Mouse (Mus musculus) CD4-positive, CD25-positive, alpha-beta regulatory T cell, adult 2 months (primary cell): ENCODE measurements around the gene Nkpd1.

Experiments used
- DNase-seq: peaks from one replicate; pipeline ENCODE4 v3.0.0-alpha.2; 2012; ENCODE audit warnings: low read depth, low spot score

The Nkpd1 gene

DNA sequence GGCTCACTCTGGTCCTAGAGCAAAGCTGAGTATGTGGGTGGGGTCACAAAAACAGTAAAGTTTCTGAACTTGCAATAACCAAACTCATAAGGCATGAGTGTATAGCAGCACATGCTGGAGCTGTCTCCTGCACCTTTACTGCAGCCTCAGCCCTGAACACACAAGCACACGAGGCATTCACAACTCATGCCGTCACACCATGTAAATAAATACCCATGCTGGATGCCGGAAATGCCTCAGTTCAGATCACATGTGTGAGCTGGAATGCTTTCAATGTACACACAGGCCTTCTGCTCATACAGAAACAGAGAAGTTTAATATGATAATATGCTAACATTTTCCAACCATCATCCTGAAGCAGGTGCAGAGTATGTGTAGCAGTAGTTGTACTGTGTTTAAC is 28.4 kb downstream of the Nkpd1 start:
- DNase-seq: no peak

DNA sequence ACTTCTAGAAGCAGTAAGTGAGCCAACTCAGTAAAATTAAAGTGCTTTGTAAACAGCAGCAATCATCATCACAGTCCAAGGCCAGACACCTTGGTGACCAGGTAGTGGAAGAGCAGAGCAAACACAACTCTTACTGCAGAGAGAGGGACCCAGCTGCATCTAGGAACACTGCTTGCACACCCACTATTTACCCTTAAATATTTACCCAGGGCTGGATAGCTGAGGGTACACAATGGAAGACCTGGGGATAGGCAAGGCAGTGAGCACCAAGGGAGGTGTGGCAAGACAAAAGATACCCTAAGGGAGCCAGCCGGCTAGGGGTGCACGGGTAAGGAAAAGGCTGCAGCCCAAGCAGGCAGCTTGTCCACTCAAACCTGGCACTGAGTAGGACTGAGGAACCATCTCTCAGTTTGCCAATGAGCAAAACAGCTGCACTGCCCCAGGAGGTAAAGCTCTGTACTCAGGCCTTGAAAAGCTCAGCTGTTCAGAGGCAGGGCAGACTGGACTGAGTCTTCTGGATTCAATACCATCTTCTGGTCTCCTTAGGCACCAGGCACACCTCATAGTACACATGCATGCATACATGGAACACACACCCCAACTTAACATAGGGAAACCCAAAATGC is 29.8 kb downstream of the Nkpd1 start:
- DNase-seq: no peak

DNA sequence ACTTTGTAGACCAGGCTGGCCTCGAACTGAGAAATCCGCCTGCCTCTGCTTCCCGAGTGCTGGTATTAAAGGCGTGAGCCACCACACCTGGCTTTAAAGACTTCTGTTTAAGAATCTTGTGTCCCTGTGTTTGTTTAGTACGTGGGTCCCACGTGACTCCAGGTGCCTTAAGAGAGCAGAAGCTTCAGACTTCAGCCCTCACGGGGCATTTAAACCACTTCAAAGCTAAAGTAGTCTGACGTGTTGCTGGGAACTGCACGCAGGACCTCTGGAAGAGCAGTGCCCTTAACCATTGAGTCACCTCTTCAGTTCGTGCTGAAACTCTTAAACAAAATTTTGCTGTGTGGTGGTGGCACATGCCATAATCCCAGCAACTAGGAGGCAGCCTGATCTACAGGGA is 31.8 kb downstream of the Nkpd1 start:
- DNase-seq: no peak

DNA sequence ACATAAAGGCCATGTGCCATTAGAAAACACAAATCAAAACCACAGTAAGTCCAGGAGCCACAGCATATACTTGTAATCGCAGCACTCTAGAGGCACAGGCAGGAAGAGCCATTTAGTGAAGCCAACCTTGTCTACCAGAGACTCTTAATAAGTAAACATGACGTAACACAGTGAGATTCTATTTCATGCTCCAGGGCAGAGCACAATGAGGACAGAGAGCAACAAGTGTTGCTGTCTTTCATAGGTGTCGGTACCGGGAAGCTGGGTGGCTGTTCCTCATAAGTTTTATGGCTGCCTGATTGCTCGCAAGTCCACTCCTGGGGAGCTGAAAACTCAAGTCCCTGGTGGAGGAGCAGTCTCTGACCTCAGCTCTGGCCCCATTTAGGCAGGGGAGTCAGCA is 34.0 kb downstream of the Nkpd1 start:
- no peak for DNase-seq

DNA sequence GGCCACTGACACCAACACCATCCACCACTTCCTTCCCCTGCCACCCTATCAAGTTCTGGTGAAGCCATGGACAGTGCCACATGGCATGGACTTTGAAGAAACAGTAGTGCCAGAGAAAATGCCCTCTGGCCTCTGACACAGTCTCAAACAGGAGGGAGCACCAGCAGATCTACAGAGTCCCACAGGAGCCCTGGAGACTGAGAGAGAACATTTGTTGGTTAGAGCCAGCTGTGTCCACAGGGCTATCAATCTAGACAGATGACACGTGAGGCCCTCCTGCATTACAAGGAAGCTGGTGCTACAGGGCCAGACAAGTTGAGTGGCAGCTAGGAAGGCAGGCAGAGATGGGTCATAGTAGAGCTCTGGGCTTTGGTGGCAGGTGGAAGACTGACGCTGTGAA is 34.8 kb downstream of the Nkpd1 start:
- no peak for DNase-seq

DNA sequence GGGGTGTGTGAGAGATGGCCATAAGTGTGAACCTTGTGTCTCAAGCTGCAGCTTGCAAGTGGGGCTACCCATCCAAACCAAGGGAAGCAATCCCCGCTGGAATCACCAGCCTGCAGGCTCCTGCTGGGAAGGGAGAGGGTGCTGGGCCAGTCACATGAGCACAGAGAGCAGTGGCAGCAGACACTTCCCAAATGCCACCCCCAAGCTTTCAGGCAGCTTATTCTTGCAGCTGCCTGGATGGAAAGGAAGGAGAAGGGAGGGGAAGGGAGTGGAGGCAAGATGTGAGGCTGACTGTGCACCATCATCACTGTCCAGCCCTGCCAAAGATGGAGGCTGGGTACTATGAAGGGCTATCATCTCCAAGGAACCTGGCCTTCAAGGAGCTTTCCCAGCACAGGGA is 36.5 kb downstream of the Nkpd1 start:
- no peak for DNase-seq

DNA sequence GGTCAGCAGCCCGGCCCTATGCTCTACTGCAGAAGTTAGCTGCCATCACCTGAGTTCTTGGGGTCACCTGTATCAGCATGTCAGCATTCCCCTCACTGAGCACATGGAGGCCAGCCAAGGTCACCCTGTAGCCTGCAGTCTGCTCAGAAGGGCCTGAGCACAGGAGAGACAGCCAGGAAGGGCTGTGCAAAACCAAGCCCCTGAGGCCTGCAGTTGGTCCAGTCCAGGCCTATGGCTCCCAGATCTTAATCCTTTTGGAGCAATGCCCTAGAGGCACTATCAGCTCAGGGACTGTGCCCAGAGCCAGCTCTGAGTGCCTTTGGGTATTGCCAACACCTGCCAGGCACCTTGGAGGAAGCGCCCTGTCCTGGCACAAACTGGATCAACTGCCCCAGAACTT is 39.4 kb downstream of the Nkpd1 start:
- DNase-seq: no peak

DNA sequence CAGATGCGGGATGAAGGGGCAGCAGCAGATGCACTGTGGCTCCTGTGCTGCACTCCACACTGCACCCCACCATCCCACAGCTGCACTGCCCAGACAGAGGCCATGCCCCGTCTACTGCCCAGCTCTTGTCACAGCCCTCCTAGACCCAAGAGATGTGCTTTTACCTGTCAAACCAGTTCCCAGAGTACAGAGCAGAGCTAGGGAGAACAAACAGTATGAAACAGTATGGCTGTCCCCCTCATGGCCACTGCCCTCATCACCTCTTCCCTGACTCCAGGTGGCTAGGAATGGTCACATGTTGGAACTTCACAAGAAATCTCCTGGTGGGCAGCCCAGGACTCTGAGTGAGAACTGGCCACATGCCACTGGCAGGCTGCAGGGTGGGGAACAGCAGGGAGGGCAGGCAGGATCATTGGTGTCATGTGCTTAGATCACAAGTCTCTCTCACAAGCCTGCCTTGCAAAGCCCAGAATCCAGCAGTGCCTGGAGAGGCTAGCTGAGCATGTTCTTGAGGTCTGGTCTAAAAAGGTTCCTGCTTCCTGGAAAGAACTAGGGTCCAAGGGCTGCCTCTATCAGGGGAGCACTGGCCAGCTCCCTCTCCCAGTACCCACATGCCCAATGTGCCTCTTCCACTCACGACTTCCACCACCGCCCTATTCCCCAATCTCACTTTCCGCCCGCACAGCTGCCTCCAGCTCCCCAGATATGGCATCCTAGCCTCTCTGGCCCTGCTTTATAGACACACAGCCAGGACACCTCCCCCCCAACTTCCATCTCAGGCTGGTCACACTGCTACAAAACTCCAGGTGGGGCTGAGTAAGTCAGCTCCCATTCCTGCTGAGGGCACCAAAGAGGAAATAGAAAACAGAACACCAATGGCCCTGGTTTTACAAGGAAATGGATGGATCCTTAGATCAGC is 40.6 kb downstream of the Nkpd1 start:
- no peak for DNase-seq

DNA sequence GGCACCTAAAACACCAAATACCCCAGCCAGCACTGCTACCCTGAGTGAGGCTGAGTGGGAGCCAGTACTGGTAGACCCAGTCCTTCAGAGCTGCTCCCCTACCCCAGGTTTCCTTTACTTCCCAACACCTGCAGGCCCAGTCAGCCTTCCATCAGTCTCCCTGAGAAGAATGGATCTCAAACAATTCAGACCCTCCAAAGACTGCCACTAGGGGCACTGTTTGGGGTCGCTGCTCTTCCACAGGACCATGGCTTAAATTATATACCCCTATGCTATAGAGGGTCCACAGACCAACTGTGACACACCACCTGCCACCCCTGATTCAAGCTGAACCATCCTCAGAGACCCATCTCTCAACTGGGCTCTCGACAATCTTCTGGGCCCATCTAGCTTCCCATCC is 41.3 kb downstream of the Nkpd1 start:
- peak; percentile 64 for DNase-seq

DNA sequence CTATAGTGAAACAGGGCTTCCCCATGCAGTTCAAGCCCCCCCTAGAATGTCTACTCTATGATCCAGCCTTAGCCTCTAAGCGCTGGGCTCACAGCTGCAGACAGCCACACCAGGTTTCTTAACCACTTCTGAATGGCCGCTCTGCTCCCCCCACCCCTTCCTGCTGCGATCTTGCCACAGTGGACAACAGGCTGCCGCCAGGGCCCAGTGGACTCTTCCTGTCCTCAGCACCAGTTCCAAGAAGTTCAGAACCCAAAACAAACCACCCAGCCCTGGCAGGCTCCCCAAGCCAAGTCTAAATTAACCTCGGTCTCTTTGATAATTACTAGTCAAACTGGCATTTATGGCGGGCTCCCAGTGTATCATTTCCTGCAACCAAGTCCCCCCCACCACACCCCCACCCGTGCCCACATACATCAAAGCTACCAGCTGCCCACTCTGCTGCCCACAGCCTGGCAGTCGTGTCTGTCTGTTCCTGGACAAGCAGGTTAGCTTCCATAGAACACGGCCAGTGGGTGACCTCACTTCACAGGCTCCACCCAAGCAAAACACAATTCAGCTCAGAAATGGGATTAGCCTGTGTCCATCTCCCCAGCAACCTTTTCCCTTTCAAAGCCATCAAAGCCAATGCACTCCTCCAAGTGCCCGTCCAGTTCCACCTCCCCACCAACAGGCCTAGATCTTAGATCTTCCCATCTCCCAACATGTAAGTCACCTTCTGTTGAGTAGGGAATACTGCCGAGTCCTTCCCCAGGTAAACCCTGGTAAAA is 43.0 kb downstream of the Nkpd1 start:
- peak; percentile 14 for DNase-seq

DNA sequence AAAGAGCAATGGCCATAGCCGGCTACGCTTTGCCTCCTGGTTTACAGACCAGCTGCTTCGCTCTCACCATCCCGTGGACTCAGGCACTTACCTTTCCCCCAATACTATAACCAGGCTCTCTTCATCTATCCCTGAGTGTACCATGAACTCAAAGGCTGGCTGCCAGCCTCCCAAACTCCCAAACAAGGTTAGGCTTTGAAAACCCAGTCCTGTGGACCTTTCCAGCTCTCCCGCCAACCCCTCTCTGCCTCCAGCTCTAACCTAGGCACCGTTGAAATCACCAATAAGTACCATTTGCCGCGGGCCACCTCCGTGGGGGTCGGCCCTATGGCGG is 43.8 kb downstream of the Nkpd1 start:
- no peak for DNase-seq

DNA sequence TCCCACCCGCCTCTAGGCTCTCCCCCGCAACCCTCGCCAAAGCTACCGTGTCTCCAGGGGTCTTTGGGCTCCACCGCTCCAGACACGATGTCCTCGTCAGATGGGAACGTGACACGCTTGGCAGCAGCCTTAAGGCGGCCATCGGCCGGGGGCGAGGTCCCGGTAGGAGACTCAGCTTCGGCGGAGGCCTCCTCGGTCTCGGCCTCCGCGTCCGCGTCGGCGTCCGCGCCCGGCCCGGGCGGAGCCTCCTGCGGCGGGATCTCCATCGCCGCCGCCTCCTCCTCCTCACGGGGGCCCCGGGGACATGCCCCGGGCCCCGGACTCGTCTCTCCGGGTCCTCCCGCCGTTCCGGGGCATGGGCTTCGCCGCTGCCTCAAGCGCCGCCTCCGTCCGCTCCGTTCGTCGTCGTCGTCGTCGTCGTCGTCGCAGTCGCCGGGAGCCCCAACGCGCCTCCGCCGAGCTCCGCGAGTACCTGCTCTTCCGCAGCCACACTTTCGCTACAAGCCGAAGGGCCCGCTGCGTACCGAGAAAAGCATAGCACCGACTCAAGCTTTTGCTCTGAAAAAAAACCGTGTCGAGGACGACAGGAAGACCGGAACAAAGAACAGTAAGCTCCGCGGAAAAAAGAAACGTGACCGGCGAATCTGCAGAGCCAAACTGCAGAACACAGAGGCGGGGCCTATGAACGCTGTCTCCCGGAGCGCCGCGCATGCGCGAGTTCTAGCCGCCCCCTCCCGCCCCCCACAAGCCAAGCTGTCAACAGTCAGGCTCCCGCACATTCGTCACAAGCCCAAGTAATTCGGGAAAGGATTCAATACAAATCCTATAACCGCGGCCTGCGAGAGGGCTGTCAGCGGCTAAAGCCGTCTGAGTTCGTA is 44.4 kb downstream of the Nkpd1 start:
- DNase-seq: peak; percentile 95

DNA sequence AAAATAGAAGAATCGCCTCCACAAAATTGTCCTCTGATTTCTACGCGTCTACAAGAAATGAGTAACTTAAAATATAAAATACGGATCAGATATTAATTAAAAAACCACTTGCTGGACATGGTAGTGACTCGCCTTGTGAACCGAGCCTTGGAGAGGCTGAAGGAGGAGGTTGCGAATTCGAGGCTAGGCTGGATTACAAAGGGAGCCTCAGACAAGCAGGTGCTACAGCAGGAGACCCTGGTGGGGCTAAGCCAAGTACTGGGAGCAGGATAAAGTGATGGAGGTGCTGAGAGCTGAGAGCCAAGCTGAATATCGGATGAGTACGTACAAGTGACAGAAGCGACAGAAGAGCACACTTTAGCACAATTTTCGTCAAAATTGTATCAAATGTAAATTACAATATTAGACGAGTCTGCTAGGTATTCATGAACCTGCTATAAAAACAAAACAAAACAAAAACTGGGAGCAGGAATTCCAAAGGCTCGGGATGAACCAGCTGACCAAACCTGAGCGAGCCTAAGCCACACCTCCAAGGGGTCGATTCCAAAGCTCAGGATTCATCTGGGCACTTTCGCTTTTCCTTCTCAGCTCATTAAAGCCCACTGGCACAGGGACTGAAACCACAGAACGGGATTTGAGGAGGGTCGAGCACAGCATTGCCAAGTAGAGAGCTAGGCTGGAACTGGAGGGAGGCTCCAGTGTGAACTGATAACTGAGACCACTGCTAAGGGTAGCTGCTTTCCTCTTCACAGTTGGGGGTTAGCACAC is 45.2 kb downstream of the Nkpd1 start, which contains the start of gene Ppp1r37:
Gene Ppp1r37, minus strand, starts transcription at position 434 of the 768 bp plus-strand sequence.
- DNase-seq: peak; percentile 38

DNA sequence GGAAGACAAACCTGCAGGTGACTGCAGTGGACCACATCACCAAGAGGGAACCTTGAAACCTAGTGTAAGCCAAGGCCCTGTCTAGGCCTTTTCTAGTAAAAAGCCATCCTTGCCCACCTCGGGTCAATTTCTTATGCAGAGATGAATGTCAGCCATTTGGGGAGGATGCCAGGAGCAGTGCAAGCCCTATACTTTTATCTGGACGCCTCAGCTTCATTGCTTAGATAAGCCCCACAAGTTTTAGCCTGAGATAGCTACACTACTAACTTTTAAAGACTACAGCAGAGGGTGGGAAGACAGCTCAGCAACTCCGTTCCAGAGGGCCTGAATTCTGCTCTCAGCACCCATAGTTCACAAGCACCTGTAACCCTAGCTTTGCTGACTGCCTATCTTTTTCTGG is 46.2 kb downstream of the Nkpd1 start:
- DNase-seq: no peak

DNA sequence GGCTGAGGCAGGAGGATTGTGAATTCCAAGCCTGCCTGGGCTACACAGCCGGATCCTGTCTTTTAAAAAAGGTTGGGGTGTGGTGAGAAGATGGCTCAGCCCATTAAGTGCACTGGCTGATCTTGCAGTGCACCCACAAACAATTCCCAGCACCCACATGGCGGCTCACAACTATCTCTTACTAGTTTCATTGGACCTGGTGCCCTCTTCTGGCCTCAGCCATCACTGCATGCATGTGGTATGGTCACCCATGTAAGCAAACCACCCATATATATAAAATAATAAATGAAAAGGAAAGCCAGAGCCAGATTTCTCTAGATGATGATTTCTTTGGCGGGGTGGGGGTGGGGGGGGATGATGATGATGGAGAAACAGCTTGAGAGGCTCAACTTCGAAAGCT is 46.8 kb downstream of the Nkpd1 start:
- peak; percentile 50 for DNase-seq

DNA sequence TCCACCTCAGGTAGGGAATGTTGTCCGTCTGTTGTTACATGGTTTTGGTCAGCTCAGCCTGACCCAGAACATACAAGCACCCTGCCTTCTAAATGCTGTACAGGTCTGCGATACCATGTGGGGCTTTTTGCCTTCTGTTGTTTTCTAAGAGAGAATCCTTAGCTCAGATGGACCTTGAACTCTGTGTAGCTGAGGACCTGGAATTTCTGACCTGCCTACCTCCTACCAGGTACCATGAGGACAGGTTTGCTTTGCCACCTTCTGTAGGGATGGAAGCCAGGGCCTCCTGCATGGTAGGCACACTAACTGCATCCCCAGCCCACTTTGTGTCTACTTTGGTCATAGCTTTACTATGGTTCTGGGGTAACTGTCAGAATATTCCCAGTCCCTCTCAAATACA is 48.2 kb downstream of the Nkpd1 start:
- DNase-seq: no peak

DNA sequence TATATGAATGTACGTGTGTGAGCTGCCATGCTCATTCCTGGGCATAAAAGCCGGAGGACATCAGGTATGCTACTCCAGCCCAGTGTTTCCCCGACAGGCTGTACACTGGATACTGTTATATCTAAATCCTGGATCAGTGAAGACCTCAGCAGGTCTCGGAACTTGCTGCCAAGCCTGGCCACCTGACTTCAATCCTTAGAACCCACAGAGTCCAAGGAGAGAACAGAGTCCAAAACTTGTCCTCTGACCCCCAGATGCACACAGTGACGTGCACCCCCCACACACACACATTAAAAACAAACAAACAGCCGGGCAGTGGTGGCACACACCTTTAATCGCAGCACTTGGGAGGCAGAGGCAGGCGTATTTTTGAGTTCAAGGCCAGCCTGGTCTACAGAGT is 49.8 kb downstream of the Nkpd1 start:
- DNase-seq: no peak

DNA sequence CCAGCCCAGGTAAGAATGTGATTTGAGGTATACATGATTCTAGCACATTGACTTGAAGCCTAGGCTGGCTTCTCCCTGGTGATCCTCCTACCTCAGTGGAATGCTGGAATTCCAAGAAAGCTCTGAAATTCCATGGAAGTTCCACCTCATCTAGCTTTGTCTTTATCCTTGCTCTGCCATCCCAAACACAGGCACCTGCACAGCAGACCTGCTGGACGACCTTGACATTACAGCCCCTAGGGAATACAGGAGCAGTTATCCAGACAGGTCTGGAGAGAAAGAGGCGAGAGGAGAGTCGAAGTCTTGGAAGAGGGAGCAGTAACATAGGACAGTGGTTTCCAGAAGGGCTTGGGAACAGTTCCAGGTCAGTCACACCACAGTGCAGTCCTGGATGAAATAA is 52.0 kb downstream of the Nkpd1 start:
- DNase-seq: no peak

DNA sequence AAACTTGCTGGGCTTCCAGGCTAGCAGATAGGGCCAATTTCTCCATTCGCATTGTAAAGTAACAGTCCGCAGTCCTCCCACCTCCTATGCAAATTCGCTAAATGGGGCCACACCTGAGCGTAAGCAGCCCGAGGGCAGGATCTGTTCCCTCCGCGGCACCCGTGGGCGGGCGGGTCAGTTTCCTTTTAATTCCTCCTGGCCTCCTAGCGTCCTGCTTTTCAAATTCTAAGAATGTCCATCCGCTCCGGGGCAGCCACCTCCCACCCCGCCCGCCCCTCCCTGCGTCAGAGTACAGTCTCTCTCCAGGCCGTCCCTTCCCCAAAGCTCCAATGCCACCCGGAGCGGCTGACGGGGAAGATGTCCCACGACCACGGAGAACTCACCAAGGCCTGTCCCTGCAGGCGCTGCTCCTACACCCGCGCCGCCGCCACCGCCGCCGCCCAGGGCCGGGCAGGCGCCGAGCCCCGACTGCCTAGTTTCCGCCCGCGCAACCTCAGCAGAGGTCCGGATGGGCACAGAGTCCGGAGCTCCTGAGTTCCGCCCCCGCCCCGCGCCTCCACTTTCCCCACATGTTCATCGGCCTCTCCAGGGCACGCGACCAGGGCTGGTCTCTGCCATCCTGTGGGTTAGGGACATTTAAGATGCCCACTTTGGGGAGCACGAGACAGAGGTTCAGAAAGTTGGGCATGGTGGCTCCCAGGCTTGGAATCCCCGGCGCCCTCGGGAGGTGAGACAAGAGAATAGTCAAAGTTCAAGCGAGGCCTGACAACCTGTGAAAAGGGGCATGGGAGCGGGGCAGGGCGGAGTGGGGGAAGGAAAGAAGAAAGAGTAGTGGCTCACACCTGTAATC is 55.5 kb downstream of the Nkpd1 start:
- DNase-seq: peak; percentile 90

DNA sequence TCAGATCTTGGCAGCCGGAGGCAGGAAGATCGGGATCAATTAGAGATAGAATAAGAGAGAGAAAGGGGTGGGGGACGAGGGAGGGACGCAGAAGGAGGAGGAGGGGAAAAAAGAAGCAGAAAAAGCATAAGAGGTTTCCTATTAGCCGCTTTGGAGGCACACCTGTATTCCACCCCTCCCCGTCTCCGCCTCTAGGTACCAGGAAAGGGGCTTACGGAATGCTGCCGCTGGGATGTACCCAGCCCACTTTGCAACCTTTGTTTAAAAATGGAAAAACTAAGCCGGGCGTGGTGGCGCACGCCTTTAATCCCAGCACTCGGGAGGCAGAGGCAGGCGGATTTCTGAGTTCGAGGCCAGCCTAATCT is 56.1 kb downstream of the Nkpd1 start:
- DNase-seq: no peak
